Mouse (Mus musculus) spleen, adult 2 months (tissue): ENCODE results near the gene Grik5. TPM values are rescaled to one million over a fixed set of nuclear protein-coding genes. Genes with fewer than 3 reads are reported as not detected.
A peak's percentile ranks its signal among the peaks of the same experiment; 100 is the strongest.

Experiments used
- DNase-seq, 2 experiments: peaks; one replicate each; pipeline versions ENCODE4 v3.0.0 to v3.0.0-alpha.2; 2012 to 2021; ENCODE audit warnings: low spot score in 2 of 2, low read depth in 1 of 2
- H3K27ac ChIP-seq: fragments of 200-500 bp; 2 replicates; pipeline ENCODE4 v1.5.1; 2012; ENCODE audit warnings: low read length, inconsistent platforms; ENCODE audit not compliant: insufficient read depth
- H3K27me3 ChIP-seq: fragments of 200-500 bp; 2 replicates; pipeline ENCODE4 v1.6.1; 2012; ENCODE audit warnings: mild to moderate bottlenecking, moderate library complexity, low read length, inconsistent platforms; ENCODE audit not compliant: control insufficient read depth, insufficient read depth
- H3K36me3 ChIP-seq: fragments of 200-500 bp; 2 replicates; pipeline ENCODE4 v1.6.1; 2012; ENCODE audit warnings: mild to moderate bottlenecking, low read length, inconsistent platforms; ENCODE audit not compliant: control insufficient read depth, insufficient read depth
- H3K4me1 ChIP-seq: fragments of 200-500 bp; 2 replicates; pipeline ENCODE4 v1.6.1; 2011; ENCODE audit warnings: inconsistent platforms; ENCODE audit not compliant: control insufficient read depth, insufficient read depth, insufficient read length
- H3K4me3 ChIP-seq: fragments of 200-500 bp; 2 replicates; pipeline ENCODE4 v1.5.1; 2011; ENCODE audit warnings: mild to moderate bottlenecking, inconsistent platforms; ENCODE audit not compliant: insufficient read depth, insufficient read length; ENCODE audit errors: extremely low read depth
- CTCF ChIP-seq: fragments of 200-500 bp; IDR thresholded peaks from 2 replicates; pipeline ENCODE4 v1.5.1; 2011; ENCODE audit warnings: mild to moderate bottlenecking, inconsistent platforms; ENCODE audit not compliant: insufficient read depth, insufficient read length, insufficient replicate concordance; ENCODE audit errors: extremely low read depth
- POLR2A ChIP-seq: fragments of 200-500 bp; IDR thresholded peaks from 2 replicates; pipeline ENCODE4 v1.6.1; 2011; ENCODE audit warnings: low read depth, low read length, inconsistent platforms
- WGBS: fragments of 180-500 bp; shearing (Covaris S2); methylation state at CpG from one replicate; pipeline ENCODE4 v1.1.7; 2018; 5-methylcytosine and 5-hydroxymethylcytosine counted together
- polyA plus RNA-seq: library from polyadenylated mRNA; depleted of rRNA; stranded (reverse); fragments of >200 nt; gene quantifications from 2 replicates; pipeline ENCODE4 v1.2.3, GENCODE M21; 2012

Gene Grik5
- polyA plus RNA-seq, 1 experiment = 10.2 TPM

- TF ChIP-seq CTCF = no peak
- no peak for TF ChIP-seq POLR2A
- WGBS = 84% methylated on average over 10 of the region's 10 CpGs
- H3K4me3 ChIP-seq = no peak overlapping the region
- no peak for DNase-seq
- H3K36me3 ChIP-seq = peaks cover 21% of the 10 kb centered on the region
- H3K27me3 ChIP-seq = no peaks in the 10 kb centered on the region
- H3K4me1 ChIP-seq = peaks cover 5% of the 10 kb centered on the region; the same call in 1 of the 2 replicates
- H3K27ac ChIP-seq = no peak overlapping the region
Observed at GRCm38 (mm10) chr7:25089875-25090274, 17.7 kb upstream of the Grik5 start.

GRCm38 (mm10) chr7:25088968-25089367 lies 16.8 kb upstream of the Grik5 start:
- no peak for DNase-seq
- 10% methylated on average over 11 of the region's 11 CpGs for WGBS
- peaks cover 21% of the 10 kb centered on the region for H3K36me3 ChIP-seq

GRCm38 (mm10) chr7:25088531-25088930 lies 16.4 kb upstream of the Grik5 start:
- no peak overlapping the region for H3K27ac ChIP-seq
- peaks cover 5% of the 10 kb centered on the region; the same call in 1 of the 2 replicates for H3K4me1 ChIP-seq
- no peak overlapping the region for H3K4me3 ChIP-seq
- no peak for DNase-seq
- TF ChIP-seq POLR2A (no peak), CTCF (no peak)
- WGBS = 34% methylated on average over 10 of the region's 10 CpGs
- no peaks in the 10 kb centered on the region for H3K27me3 ChIP-seq
- H3K36me3 ChIP-seq = peaks cover 19% of the 10 kb centered on the region

More at GRCm38 (mm10) chr7:25088968-25089367, 16.8 kb upstream of the Grik5 start:
- Histone ChIP-seq H3K27ac (no peak overlapping the region), H3K4me1 (peaks cover 5% of the 10 kb centered on the region; the same call in 1 of the 2 replicates), H3K4me3 (no peak overlapping the region), H3K27me3 (no peaks in the 10 kb centered on the region)
- TF ChIP-seq CTCF (no peak), POLR2A (no peak)

GRCm38 (mm10) chr7:25087972-25088371 lies 15.8 kb upstream of the Grik5 start:
- no peaks in the 10 kb centered on the region for H3K27me3 ChIP-seq
- WGBS = 27% methylated on average over 5 of the region's 5 CpGs
- H3K36me3 ChIP-seq = peaks cover 15% of the 10 kb centered on the region
- TF ChIP-seq CTCF = no peak
- no peak for TF ChIP-seq POLR2A
- peaks cover 5% of the 10 kb centered on the region; the same call in 1 of the 2 replicates for H3K4me1 ChIP-seq
- H3K4me3 ChIP-seq = no peak overlapping the region
- peak in 1 of 2 experiments; percentile 44 for DNase-seq
- no peak overlapping the region for H3K27ac ChIP-seq

- Histone ChIP-seq H3K27me3 (no peaks in the 10 kb centered on the region), H3K27ac (no peak overlapping the region), H3K4me1 (peaks cover 5% of the 10 kb centered on the region; the same call in 1 of the 2 replicates), H3K4me3 (no peak overlapping the region), H3K36me3 (peaks cover 12% of the 10 kb centered on the region)
- TF ChIP-seq CTCF = no peak
- TF ChIP-seq POLR2A = no peak
- DNase-seq = no peak
- 56% methylated on average over 10 of the region's 10 CpGs for WGBS
Observed at GRCm38 (mm10) chr7:25087256-25087912, 15.2 kb upstream of the Grik5 start.

GRCm38 (mm10) chr7:25086656-25087055 lies 14.5 kb upstream of the Grik5 start:
- H3K4me1 ChIP-seq = peaks cover 5% of the 10 kb centered on the region; the same call in 1 of the 2 replicates
- no peak for DNase-seq
- 31% methylated on average over 3 of the region's 3 CpGs for WGBS

GRCm38 (mm10) chr7:25084621-25085020 lies 12.5 kb upstream of the Grik5 start:
- 71% methylated on average over 5 of the region's 5 CpGs for WGBS
- Histone ChIP-seq H3K4me3 (no peak overlapping the region), H3K36me3 (peaks cover 31% of the 10 kb centered on the region), H3K27me3 (no peaks in the 10 kb centered on the region), H3K4me1 (peaks cover 5% of the 10 kb centered on the region; the same call in 1 of the 2 replicates), H3K27ac (no peak overlapping the region)
- no peak for DNase-seq
- TF ChIP-seq CTCF (no peak), POLR2A (no peak)

More at GRCm38 (mm10) chr7:25086656-25087055, 14.5 kb upstream of the Grik5 start:
- H3K27me3 ChIP-seq = no peaks in the 10 kb centered on the region
- TF ChIP-seq CTCF = peak; percentile 24; the same call in 1 of the 2 replicates
- no peak for TF ChIP-seq POLR2A
- H3K27ac ChIP-seq = no peak overlapping the region
- peaks cover 13% of the 10 kb centered on the region for H3K36me3 ChIP-seq
- no peak overlapping the region for H3K4me3 ChIP-seq
